Mouse (Mus musculus): ENCODE data around the gene Sdhc.

- TF ChIP-seq CTCF (IDR thresholded peaks at IDR 0.05; ENCODE audit: low read depth) (peak; percentile 23), EP300 (IDR thresholded peaks at IDR 0.05; ENCODE audit: low read depth) (no peak)
Observed at GRCm38 (mm10) chr1:171129251-171129650, 21.2 kb downstream of the Sdhc start.
